Mouse (Mus musculus): ENCODE results near the gene Adcy5.

DNA sequence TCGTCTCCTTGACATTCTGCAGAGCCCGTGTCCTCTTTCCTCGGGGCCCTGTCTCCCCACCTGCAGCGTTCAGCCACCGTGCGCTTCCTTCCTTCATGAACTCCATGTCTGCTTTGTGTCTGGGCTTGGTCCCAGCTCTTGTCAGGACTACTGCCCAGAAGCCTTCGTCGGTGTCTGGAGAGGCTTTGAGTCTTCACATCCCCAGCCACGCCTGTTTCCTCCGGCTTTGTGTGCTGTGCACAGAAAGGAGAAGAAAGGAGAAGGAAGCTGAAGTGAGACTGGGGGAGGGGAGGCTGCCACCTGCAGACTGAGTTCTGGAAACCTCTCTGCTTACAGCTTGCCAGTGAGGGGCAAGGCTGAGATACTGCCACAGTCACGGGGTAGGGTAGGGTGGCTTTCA lies 74.9 kb downstream of the Adcy5 start:
- TF ChIP-seq CTCF (IDR thresholded peaks at IDR 0.05; ENCODE audit: control insufficient read depth, insufficient read depth, insufficient replicate concordance, low read depth, low read length) = no peak
- TF ChIP-seq POLR2A (IDR thresholded peaks at IDR 0.05; ENCODE audit: control insufficient read depth, low read depth, low read length) = no peak
